Mouse (Mus musculus) midbrain, embryonic 13.5 days (tissue): Measurements from ENCODE around the gene Cd93. TPM values are rescaled to one million over a fixed set of nuclear protein-coding genes. Genes with fewer than 3 reads are reported as not detected.
A peak's percentile ranks its signal among the peaks of the same experiment; 100 is the strongest.

Source experiments
- ATAC-seq: fragments of 200-750 bp; cut with Nextera tagmentation; 2 replicates; pipeline ENCODE4 v1.8.0; 2017; ENCODE audit warnings: mild to moderate bottlenecking, moderate TSS enrichment, moderate library complexity
- H3K27ac ChIP-seq: fragments of 300-500 bp; sonication (generic); 2 replicates; pipeline ENCODE4 v1.5.1; 2015; ENCODE audit warnings: inconsistent platforms, mild to moderate bottlenecking, moderate library complexity
- H3K27me3 ChIP-seq: fragments of 300-500 bp; sonication (generic); 2 replicates; pipeline ENCODE4 v1.6.1; 2015; ENCODE audit warnings: mild to moderate bottlenecking, inconsistent platforms
- H3K36me3 ChIP-seq: fragments of 300-500 bp; sonication (generic); 2 replicates; pipeline ENCODE4 v1.6.1; 2015; ENCODE audit warnings: mild to moderate bottlenecking, inconsistent platforms
- H3K4me1 ChIP-seq: fragments of 300-500 bp; sonication (generic); replicated peaks from 2 replicates; pipeline ENCODE4 v1.6.1; 2015; ENCODE audit warnings: inconsistent platforms
- H3K4me2 ChIP-seq: fragments of 300-500 bp; sonication (generic); replicated peaks from 2 replicates; pipeline ENCODE4 v1.6.1; 2015; ENCODE audit warnings: moderate library complexity, mild to moderate bottlenecking, inconsistent platforms
- H3K4me3 ChIP-seq: fragments of 300-500 bp; sonication (generic); replicated peaks from 2 replicates; pipeline ENCODE4 v1.5.1; 2015; ENCODE audit warnings: mild to moderate bottlenecking, inconsistent platforms
- H3K9ac ChIP-seq: fragments of 300-500 bp; sonication (generic); replicated peaks from 2 replicates; pipeline ENCODE4 v1.6.1; 2015; ENCODE audit warnings: mild to moderate bottlenecking, inconsistent platforms
- H3K9me3 ChIP-seq: fragments of 300-500 bp; sonication (generic); 2 replicates; pipeline ENCODE4 v1.6.1; 2016; ENCODE audit warnings: mild to moderate bottlenecking, inconsistent platforms
- WGBS: fragments of 180-500 bp; shearing (Covaris S2); methylation state at CpG from one replicate; pipeline ENCODE4 v1.1.7; 2015; 5-methylcytosine and 5-hydroxymethylcytosine counted together
- polyA plus RNA-seq: library from polyadenylated mRNA; unstranded; fragments of >200 nt; fragmentation: Nextera tagmentation; extraction: Ambion mirVana; gene quantifications from 2 replicates; pipeline ENCODE4 v1.2.1, GENCODE M21; 2015

Gene Cd93
- polyA plus RNA-seq, 1 experiment from 2014 or later, result 6.7 TPM

GRCm38 (mm10) chr2:148467921-148468440 is 24.6 kb upstream of the Cd93 start:
- 83% methylated on average over 3 of the region's 3 CpGs for WGBS
- Histone ChIP-seq H3K9ac (no peak overlapping the region), H3K27ac (no peak overlapping the region), H3K27me3 (no peaks in the 10 kb centered on the region), H3K36me3 (no peaks in the 10 kb centered on the region), H3K9me3 (0 out of 2 replicates have a peak, but pooled peaks cover 3% of the 10 kb centered on the region), H3K4me2 (no peak overlapping the region), H3K4me1 (no peaks in the 10 kb centered on the region), H3K4me3 (no peak overlapping the region)
- no peak for ATAC-seq

GRCm38 (mm10) chr2:148455341-148455740 is 12.0 kb upstream of the Cd93 start:
- Histone ChIP-seq H3K27me3 (no peaks in the 10 kb centered on the region), H3K4me1 (no peaks in the 10 kb centered on the region), H3K27ac (no peak overlapping the region), H3K9ac (no peak overlapping the region), H3K4me3 (no peak overlapping the region), H3K4me2 (no peak overlapping the region), H3K36me3 (no peaks in the 10 kb centered on the region), H3K9me3 (no peaks in the 10 kb centered on the region; the same call in 1 of the 2 replicates)
- ATAC-seq, result no peak

GRCm38 (mm10) chr2:148454014-148454542 is 10.7 kb upstream of the Cd93 start:
- no peaks in the 10 kb centered on the region; the same call in 1 of the 2 replicates for H3K9me3 ChIP-seq
- H3K9ac ChIP-seq, result no peak overlapping the region
- H3K27ac ChIP-seq, result no peak overlapping the region
- H3K4me3 ChIP-seq, result no peak overlapping the region
- no peak for ATAC-seq
- 88% methylated on average over 4 of the region's 4 CpGs for WGBS
- no peaks in the 10 kb centered on the region for H3K4me1 ChIP-seq
- H3K36me3 ChIP-seq, result no peaks in the 10 kb centered on the region
- no peaks in the 10 kb centered on the region for H3K27me3 ChIP-seq
- no peak overlapping the region for H3K4me2 ChIP-seq

- Histone ChIP-seq H3K27me3 (no peaks in the 10 kb centered on the region), H3K4me1 (no peaks in the 10 kb centered on the region), H3K4me2 (no peak overlapping the region), H3K36me3 (no peaks in the 10 kb centered on the region), H3K9me3 (no peaks in the 10 kb centered on the region), H3K4me3 (no peak overlapping the region), H3K9ac (no peak overlapping the region), H3K27ac (no peak overlapping the region)
- 94% methylated on average over 3 of the region's 3 CpGs for WGBS
- ATAC-seq, result no peak
Measured at GRCm38 (mm10) chr2:148453061-148453460, 9.7 kb upstream of the Cd93 start.

- Histone ChIP-seq H3K36me3 (no peaks in the 10 kb centered on the region), H3K27ac (no peak overlapping the region), H3K4me3 (no peak overlapping the region), H3K4me2 (no peak overlapping the region), H3K9ac (no peak overlapping the region), H3K4me1 (no peaks in the 10 kb centered on the region), H3K9me3 (no peaks in the 10 kb centered on the region), H3K27me3 (no peaks in the 10 kb centered on the region)
- WGBS, result 80% methylated on average over 5 of the region's 5 CpGs
- no peak for ATAC-seq
Measured at GRCm38 (mm10) chr2:148451498-148451897, 8.1 kb upstream of the Cd93 start.

- no peak overlapping the region for H3K27ac ChIP-seq
- no peaks in the 10 kb centered on the region for H3K36me3 ChIP-seq
- no peaks in the 10 kb centered on the region for H3K27me3 ChIP-seq
- H3K9ac ChIP-seq, result no peak overlapping the region
- WGBS, result 87% methylated on average over 5 of the region's 5 CpGs
- H3K4me2 ChIP-seq, result no peak overlapping the region
- no peaks in the 10 kb centered on the region for H3K9me3 ChIP-seq
- ATAC-seq, result no peak
- H3K4me1 ChIP-seq, result no peaks in the 10 kb centered on the region
- no peak overlapping the region for H3K4me3 ChIP-seq
Measured at GRCm38 (mm10) chr2:148450616-148451015, 7.3 kb upstream of the Cd93 start.

- 89% methylated on average over 1 of the region's 1 CpGs for whole genome bisulfite sequencing
Measured at GRCm38 (mm10) chr2:148449659-148450058, 6.3 kb upstream of the Cd93 start.

GRCm38 (mm10) chr2:148446446-148446845 is 3.1 kb upstream of the Cd93 start:
- Histone ChIP-seq H3K9me3 (no peaks in the 10 kb centered on the region), H3K4me3 (no peak overlapping the region), H3K4me2 (no peak overlapping the region), H3K27me3 (no peaks in the 10 kb centered on the region), H3K27ac (no peak overlapping the region), H3K9ac (no peak overlapping the region), H3K36me3 (no peaks in the 10 kb centered on the region), H3K4me1 (no peaks in the 10 kb centered on the region)
- WGBS, result 80% methylated on average over 3 of the region's 3 CpGs
- no peak for ATAC-seq

More at GRCm38 (mm10) chr2:148449659-148450058, 6.3 kb upstream of the Cd93 start:
- Histone ChIP-seq H3K27ac (no peak overlapping the region), H3K36me3 (no peaks in the 10 kb centered on the region), H3K4me1 (no peaks in the 10 kb centered on the region), H3K27me3 (no peaks in the 10 kb centered on the region), H3K4me2 (no peak overlapping the region), H3K9me3 (no peaks in the 10 kb centered on the region), H3K9ac (no peak overlapping the region), H3K4me3 (no peak overlapping the region)
- ATAC-seq, result no peak

GRCm38 (mm10) chr2:148445616-148446015 is 2.3 kb upstream of the Cd93 start:
- Histone ChIP-seq H3K9ac (no peak overlapping the region), H3K4me1 (no peaks in the 10 kb centered on the region), H3K4me3 (no peak overlapping the region), H3K4me2 (no peak overlapping the region), H3K27ac (no peak overlapping the region), H3K9me3 (no peaks in the 10 kb centered on the region), H3K27me3 (no peaks in the 10 kb centered on the region), H3K36me3 (no peaks in the 10 kb centered on the region)
- no peak for ATAC-seq
- WGBS, result 96% methylated on average over 1 of the region's 1 CpGs

GRCm38 (mm10) chr2:148444472-148444871 is 1.1 kb upstream of the Cd93 start:
- ATAC-seq, result no peak
- Histone ChIP-seq H3K36me3 (no peaks in the 10 kb centered on the region), H3K9me3 (no peaks in the 10 kb centered on the region), H3K9ac (no peak overlapping the region), H3K27ac (no peak overlapping the region), H3K4me3 (no peak overlapping the region), H3K4me1 (no peaks in the 10 kb centered on the region), H3K27me3 (no peaks in the 10 kb centered on the region), H3K4me2 (no peak overlapping the region)
- WGBS, result 75% methylated on average over 1 of the region's 1 CpGs

GRCm38 (mm10) chr2:148442710-148443109 is 653 bp downstream of the Cd93 start:
- H3K4me2 ChIP-seq, result no peak overlapping the region
- no peak overlapping the region for H3K4me3 ChIP-seq
- H3K27me3 ChIP-seq, result no peaks in the 10 kb centered on the region
- H3K9me3 ChIP-seq, result no peaks in the 10 kb centered on the region
- H3K9ac ChIP-seq, result no peak overlapping the region
- no peaks in the 10 kb centered on the region for H3K4me1 ChIP-seq
- WGBS, result 88% methylated on average over 4 of the region's 4 CpGs
- no peaks in the 10 kb centered on the region for H3K36me3 ChIP-seq
- no peak overlapping the region for H3K27ac ChIP-seq
- ATAC-seq, result 0 out of 2 replicates have a peak, but pooled peaks have one; percentile 50

GRCm38 (mm10) chr2:148442172-148442571 is 1.2 kb downstream of the Cd93 start:
- ATAC-seq, result peak; percentile 30; the same call in 1 of the 2 replicates
- Histone ChIP-seq H3K27ac (no peak overlapping the region), H3K4me3 (no peak overlapping the region)

GRCm38 (mm10) chr2:148441421-148441820 is 1.9 kb downstream of the Cd93 start:
- H3K4me1 ChIP-seq, result no peaks in the 10 kb centered on the region
- H3K27me3 ChIP-seq, result no peaks in the 10 kb centered on the region
- H3K4me3 ChIP-seq, result no peak overlapping the region
- no peaks in the 10 kb centered on the region for H3K36me3 ChIP-seq
- WGBS, result 93% methylated on average over 10 of the region's 10 CpGs
- no peak overlapping the region for H3K9ac ChIP-seq
- H3K9me3 ChIP-seq, result no peaks in the 10 kb centered on the region
- H3K4me2 ChIP-seq, result no peak overlapping the region
- no peak overlapping the region for H3K27ac ChIP-seq
- ATAC-seq, result no peak

More at GRCm38 (mm10) chr2:148442172-148442571, 1.2 kb downstream of the Cd93 start:
- no peak overlapping the region for H3K9ac ChIP-seq
- 80% methylated on average over 4 of the region's 4 CpGs for WGBS
- no peaks in the 10 kb centered on the region for H3K27me3 ChIP-seq
- H3K36me3 ChIP-seq, result no peaks in the 10 kb centered on the region
- no peaks in the 10 kb centered on the region for H3K9me3 ChIP-seq
- H3K4me2 ChIP-seq, result no peak overlapping the region
- no peaks in the 10 kb centered on the region for H3K4me1 ChIP-seq
